In the genomic region with DNA sequence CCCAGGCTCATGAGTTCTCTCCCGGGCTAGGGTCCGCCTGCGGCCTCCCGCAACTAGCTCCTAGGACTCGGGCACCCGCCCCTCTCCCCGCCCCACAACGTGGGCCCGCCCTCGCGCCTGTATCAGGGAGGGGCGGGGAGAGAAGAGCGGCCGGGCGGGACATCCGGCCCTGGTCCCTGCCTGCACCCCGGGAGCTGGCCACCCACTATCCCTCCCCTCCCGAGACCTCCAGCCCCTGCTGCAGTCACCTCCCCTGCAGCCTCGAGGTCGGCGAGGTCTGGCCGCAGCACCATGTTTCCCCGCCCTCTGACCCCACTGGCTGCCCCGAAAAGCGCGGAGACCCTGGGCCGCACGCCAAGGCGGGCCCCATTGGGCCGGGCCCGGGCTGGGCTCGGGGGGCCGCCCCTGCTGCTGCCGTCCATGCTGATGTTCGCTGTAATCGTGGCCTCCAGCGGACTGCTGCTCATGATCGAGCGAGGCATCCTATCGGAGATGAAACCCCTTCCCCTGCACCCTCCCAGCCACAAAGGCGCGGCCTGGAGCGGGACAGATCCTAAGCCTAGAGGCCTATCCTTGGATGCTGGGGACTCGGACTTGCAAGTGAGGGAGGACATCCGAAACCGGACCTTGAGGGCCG, we compare ENCODE assay signal across 8 mouse cellular contexts. TPM values are rescaled to one million over a fixed set of nuclear protein-coding genes. Genes with fewer than 3 reads are reported as not detected.
A peak's percentile ranks its signal among the peaks of the same experiment; 100 is the strongest.
DNase-seq lines count a peak whose midpoint lies in the region; ATAC-seq and TF ChIP-seq lines count a peak whose summit lies in the region.

Gene Chst14, plus strand, starts transcription at position 136 of the 637 bp plus-strand sequence.

- no peak for TF ChIP-seq CTCF in forebrain, postnatal 0 days (IDR thresholded peaks at IDR 0.05; ENCODE audit: low read depth)

- H3K36me3 ChIP-seq in forebrain, postnatal 0 days (ENCODE audit: insufficient read depth) = peaks cover 13% of the 10 kb centered on the region
- peaks cover 26% of the 10 kb centered on the region for H3K36me3 ChIP-seq in hindbrain, embryonic 10.5 days

- peak within 1 kb of the TSS; percentile 57 for H3K4me3 ChIP-seq in forebrain, postnatal 0 days (ENCODE audit: low read depth, low read length)
- peak within 1 kb of the TSS; percentile 82 for H3K4me3 ChIP-seq in hindbrain, embryonic 10.5 days

- WGBS in forebrain, postnatal 0 days = 2% methylated on average over 39 of the region's 47 CpGs
- WGBS in hindbrain, embryonic 10.5 days = under 1% methylated on average over 47 of the region's 47 CpGs

- 0 out of 2 replicates have a peak, but pooled peaks cover 6% of the 10 kb centered on the region for H3K4me1 ChIP-seq in forebrain, postnatal 0 days (ENCODE audit: insufficient read depth)
- peaks cover 53% of the 10 kb centered on the region for H3K4me1 ChIP-seq in hindbrain, embryonic 10.5 days (replicated peaks)

- no peaks in the 10 kb centered on the region for H3K27me3 ChIP-seq in forebrain, postnatal 0 days (ENCODE audit: insufficient read depth, low read length)
- peaks cover 4% of the 10 kb centered on the region; the same call in 1 of the 2 replicates for H3K27me3 ChIP-seq in hindbrain, embryonic 10.5 days (ENCODE audit: insufficient read depth, poor library complexity, severe bottlenecking)

- H3K27ac ChIP-seq in forebrain, postnatal 0 days (ENCODE audit: low read depth, low read length) = no peak within 1 kb of the TSS
- peak within 1 kb of the TSS; percentile 93 for H3K27ac ChIP-seq in hindbrain, embryonic 10.5 days

- no peaks in the 10 kb centered on the region for H3K9me3 ChIP-seq in forebrain, postnatal 0 days (ENCODE audit: low read length)
- H3K9me3 ChIP-seq in hindbrain, embryonic 10.5 days = no peaks in the 10 kb centered on the region

- H3K4me2 ChIP-seq in forebrain, postnatal 0 days (ENCODE audit: low read depth) = peak within 1 kb of the TSS; percentile 94

- peak within 1 kb of the TSS; percentile 76 for H3K9ac ChIP-seq in forebrain, postnatal 0 days

- peak; percentile 56 for DNase-seq in cerebellum, adult 8-10 months
- DNase-seq in forebrain, postnatal 0 days = peak; percentile 59
- DNase-seq in hindbrain, embryonic 10.5 days (ENCODE audit: low spot score) = peak; percentile 78
- DNase-seq in layer of hippocampus, postnatal 36 days = peak; percentile 43 to 54
- DNase-seq in right cerebral cortex, postnatal 4 days = peak; percentile 54
- peak; percentile 88 for DNase-seq in yolk sac, embryonic 10.5 days (ENCODE audit: low spot score)

- ATAC-seq in activated CD4-positive, CD25-positive, alpha-beta regulatory T cell, adult 4 months = peak; percentile 86
- ATAC-seq in forebrain, postnatal 0 days = peak; percentile 83
- ATAC-seq in megakaryocyte progenitor cell, adult 5-6 weeks (replicated peaks; ENCODE audit: poor library complexity) = peak; percentile 90

RNA-seq across cellular contexts. Expression of gene Chst14, which starts in this region (rescaled TPM):
- polyA plus RNA-seq in activated CD4-positive, CD25-positive, alpha-beta regulatory T cell, adult 4 months (2017; shearing (Covaris generic)) = 1 to 10 TPM; 1.3 to 1.5 TPM
- 2.9 and 4.0 TPM in 2 replicates for total RNA-seq in forebrain, postnatal 0 days (2014; rRNA removed)
- 3.6 and 3.9 TPM in 2 replicates for polyA plus RNA-seq in forebrain, postnatal 0 days (2015; fragmentation: Nextera tagmentation; extraction: Ambion mirVana)
- polyA plus RNA-seq in hindbrain, embryonic 10.5 days (2016; fragmentation: Nextera tagmentation; extraction: Ambion mirVana) = 17.2 and 20.6 TPM in 2 replicates
- 1 to 10 TPM; 2.7 to 2.9 TPM for total RNA-seq in layer of hippocampus, postnatal 36 days (2021)
- 4.6 and 5.7 TPM in 2 replicates for total RNA-seq in megakaryocyte progenitor cell, adult 5-6 weeks (2015)
- total RNA-seq in megakaryocyte progenitor cell, adult 5-6 weeks (2017) = 1.5 and 4.7 TPM in 2 replicates
